Mouse (Mus musculus) lung, postnatal 0 days (tissue): ENCODE measurements at regions not wholly inside any gene's neighbourhood (a gene's known extent, or its start where the extent isn't known, plus 50 kb on each side); places are given as distances from the start of the nearest gene placed in this dataset.

Source experiments
- CTCF ChIP-seq: IDR thresholded peaks from 2 replicates; pipeline ENCODE4 v1.5.1; 2016; ENCODE audit warnings: antibody characterized with exemption, mild to moderate bottlenecking
- EP300 ChIP-seq: IDR thresholded peaks from 2 replicates; pipeline ENCODE4 v1.6.1; 2016; ENCODE audit warnings: antibody characterized with exemption, mild to moderate bottlenecking, control low read depth

GRCm38 (mm10) chr6:22795291-22795860 lies 79.9 kb upstream of the Ptprz1 start:
- no peak for TF ChIP-seq CTCF
- TF ChIP-seq EP300, result no peak
